Mouse (Mus musculus) natural killer cell, adult 2 months (primary cell): Measurements from ENCODE around the gene Krt34.

ENCODE experiments used
- DNase-seq, 2 experiments: peaks; one replicate each; pipeline ENCODE4 v3.0.0; 2022; ENCODE audit warnings: low spot score in 2 of 2

Gene Krt34

GRCm38 (mm10) chr11:100041454-100041853 lies at the start of gene Krt34:
TSS of gene Krt34 (minus strand) at chr11:100041554.
- no peak for DNase-seq

- no peak for DNase-seq
Measured at GRCm38 (mm10) chr11:100088378-100089025, 47.1 kb upstream of the Krt34 start.

- no peak for DNase-seq
Measured at GRCm38 (mm10) chr11:100087861-100088260, 46.5 kb upstream of the Krt34 start, which contains the start of gene Krt32. TSS of gene Krt32 (minus strand) at chr11:100088226.

GRCm38 (mm10) chr11:100073873-100074272 lies 32.5 kb upstream of the Krt34 start:
- DNase-seq: no peak

- no peak for DNase-seq
Measured at GRCm38 (mm10) chr11:100067293-100068036, 26.1 kb upstream of the Krt34 start.

GRCm38 (mm10) chr11:100066236-100067010 lies 25.1 kb upstream of the Krt34 start:
- DNase-seq: no peak

GRCm38 (mm10) chr11:100058875-100059274 lies 17.5 kb upstream of the Krt34 start:
- DNase-seq: no peak

- DNase-seq: no peak
Measured at GRCm38 (mm10) chr11:100055686-100056655, 14.6 kb upstream of the Krt34 start.

GRCm38 (mm10) chr11:100050451-100050850 lies 9.1 kb upstream of the Krt34 start, which contains the start of gene Krt31:
TSS of gene Krt31 (minus strand) at chr11:100050551.
- DNase-seq: no peak

- no peak for DNase-seq
Measured at GRCm38 (mm10) chr11:100047193-100047592, 5.8 kb upstream of the Krt34 start.

- DNase-seq: no peak
Measured at GRCm38 (mm10) chr11:100046303-100046866, 5.0 kb upstream of the Krt34 start.

GRCm38 (mm10) chr11:100029768-100030167 lies 11.6 kb downstream of the Krt34 start, which contains the start of gene Krt33b:
TSS of gene Krt33b (minus strand) at chr11:100029868.
- no peak for DNase-seq

- DNase-seq: no peak
Measured at GRCm38 (mm10) chr11:100021438-100021837, 19.9 kb downstream of the Krt34 start.

GRCm38 (mm10) chr11:100019466-100019865 lies 21.9 kb downstream of the Krt34 start:
- no peak for DNase-seq

GRCm38 (mm10) chr11:100016112-100016511 lies 25.2 kb downstream of the Krt34 start, which contains the start of gene Krt33a:
TSS of gene Krt33a (minus strand) at chr11:100016212.
- no peak for DNase-seq

- no peak for DNase-seq
Measured at GRCm38 (mm10) chr11:100013691-100014171, 27.6 kb downstream of the Krt34 start.

- no peak for DNase-seq
Measured at GRCm38 (mm10) chr11:100010682-100011081, 30.7 kb downstream of the Krt34 start.

- DNase-seq: no peak
Measured at GRCm38 (mm10) chr11:100008336-100008735, 33.0 kb downstream of the Krt34 start.

- no peak for DNase-seq
Measured at GRCm38 (mm10) chr11:100006624-100007023, 34.7 kb downstream of the Krt34 start.

GRCm38 (mm10) chr11:100005905-100006304 lies 35.4 kb downstream of the Krt34 start:
- no peak for DNase-seq
